Mouse (Mus musculus): Measurements from ENCODE around the gene Lyrm9.

GRCm38 (mm10) chr11:78831716-78832115 lies 5.3 kb downstream of the Lyrm9 start:
- TF ChIP-seq NRF1 (IDR thresholded peaks at IDR 0.05; ENCODE audit: low read depth, low read length): no peak
- no peak for TF ChIP-seq MAX (IDR thresholded peaks at IDR 0.05; ENCODE audit: low read length)
- TF ChIP-seq EP300 (IDR thresholded peaks at IDR 0.05; ENCODE audit: low read length): no peak
- TF ChIP-seq CTCF (conservative IDR thresholded peaks at IDR 0.05 in 1 of 2, IDR thresholded peaks at IDR 0.05 in 1 of 2; ENCODE audit: low read depth in 2 of 2, low read length in 2 of 2): no peak
- no peak for TF ChIP-seq USF2 (conservative IDR thresholded peaks at IDR 0.05; ENCODE audit: low read depth, low read length)
- no peak for TF ChIP-seq JUND (conservative IDR thresholded peaks at IDR 0.05; ENCODE audit: low read depth, low read length)
- TF ChIP-seq GABPA (IDR thresholded peaks at IDR 0.05; ENCODE audit: insufficient replicate concordance, low read depth, low read length): no peak
- no peak for TF ChIP-seq ZNF384 (IDR thresholded peaks at IDR 0.05; ENCODE audit: low read depth, low read length)
- no peak for TF ChIP-seq E2F4 (IDR thresholded peaks at IDR 0.05; ENCODE audit: insufficient replicate concordance, low read depth, low read length)
- no peak for TF ChIP-seq POLR2A (IDR thresholded peaks at IDR 0.05; ENCODE audit: low read depth, low read length)
- TF ChIP-seq TCF12 (IDR thresholded peaks at IDR 0.05; ENCODE audit: low read depth, low read length): no peak
- no peak for TF ChIP-seq UBTF (IDR thresholded peaks at IDR 0.05; ENCODE audit: low read depth, low read length)
- no peak for TF ChIP-seq RCOR1 (conservative IDR thresholded peaks at IDR 0.05; ENCODE audit: low read depth, low read length)

Data from CH12.LX (cell line).